Mouse (Mus musculus): ENCODE data around the gene Dlx4. TPM values are rescaled to one million over a fixed set of nuclear protein-coding genes. Genes with fewer than 3 reads are reported as not detected.

Gene Dlx4
- polyA plus RNA-seq (2014; fragmentation: Nextera tagmentation; extraction: Ambion mirVana), result 0.13 TPM in 1 of 2 replicates, not detected in the other

- ATAC-seq (ENCODE audit: low FRiP score), result no peak
- H3K27ac ChIP-seq (ENCODE audit: low read depth, low read length), result no peak within 1 kb of the TSS
- H3K4me3 ChIP-seq (ENCODE audit: low read depth, low read length), result peak within 1 kb of the TSS; percentile 32
- H3K36me3 ChIP-seq (ENCODE audit: control insufficient read depth, insufficient read depth, low read length), result no peaks in the 10 kb centered on the region
- peaks cover 4% of the 10 kb centered on the region for H3K4me1 ChIP-seq (replicated peaks; ENCODE audit: control insufficient read depth, insufficient read depth, low read length)
- 0 out of 2 replicates have a peak within 1 kb of the TSS, but pooled peaks have one; percentile 19 for H3K9ac ChIP-seq (ENCODE audit: low read depth, low read length)
- DNase-seq (ENCODE audit: low spot score), result peak; percentile 59
- peaks cover 92% of the 10 kb centered on the region for H3K27me3 ChIP-seq (ENCODE audit: control insufficient read depth, insufficient read depth, low read length)
- H3K9me3 ChIP-seq (ENCODE audit: control insufficient read depth, low read length), result no peaks in the 10 kb centered on the region
- peak within 1 kb of the TSS; percentile 51 for H3K4me2 ChIP-seq (replicated peaks; ENCODE audit: low read depth, low read length)
- WGBS, result under 1% methylated on average over 48 of the region's 48 CpGs
Measured at GRCm38 (mm10) chr11:95145851-95146403, at the start of gene Dlx4. Gene Dlx4 (minus strand): TSS chr11:95146263.

GRCm38 (mm10) chr11:95189863-95190262 lies 43.8 kb upstream of the Dlx4 start:
- 0 out of 2 replicates have a peak, but pooled peaks cover 2% of the 10 kb centered on the region for H3K27me3 ChIP-seq (ENCODE audit: control insufficient read depth, insufficient read depth, low read length)
- WGBS, result 61% methylated on average over 11 of the region's 11 CpGs
- H3K9ac ChIP-seq (ENCODE audit: low read depth, low read length), result no peak overlapping the region
- no peaks in the 10 kb centered on the region for H3K9me3 ChIP-seq (ENCODE audit: control insufficient read depth, low read length)
- ATAC-seq (ENCODE audit: low FRiP score) (no peak), DNase-seq (ENCODE audit: low spot score) (no peak)
- H3K4me1 ChIP-seq (replicated peaks; ENCODE audit: control insufficient read depth, insufficient read depth, low read length), result no peaks in the 10 kb centered on the region; the same call in none of the 2 replicates
- H3K27ac ChIP-seq (ENCODE audit: low read depth, low read length), result no peak overlapping the region
- H3K4me3 ChIP-seq (ENCODE audit: low read depth, low read length), result no peak overlapping the region
- no peak overlapping the region for H3K4me2 ChIP-seq (replicated peaks; ENCODE audit: low read depth, low read length)
- H3K36me3 ChIP-seq (ENCODE audit: control insufficient read depth, insufficient read depth, low read length), result no peaks in the 10 kb centered on the region

- H3K27me3 ChIP-seq (ENCODE audit: control insufficient read depth, insufficient read depth, low read length), result no peaks in the 10 kb centered on the region
- WGBS, result 86% methylated on average over 7 of the region's 7 CpGs
- ATAC-seq (ENCODE audit: low FRiP score) (no peak), DNase-seq (ENCODE audit: low spot score) (no peak)
- H3K4me1 ChIP-seq (replicated peaks; ENCODE audit: control insufficient read depth, insufficient read depth, low read length), result peaks cover 4% of the 10 kb centered on the region
- H3K4me2 ChIP-seq (replicated peaks; ENCODE audit: low read depth, low read length), result no peak overlapping the region
- no peaks in the 10 kb centered on the region for H3K36me3 ChIP-seq (ENCODE audit: control insufficient read depth, insufficient read depth, low read length)
- no peak overlapping the region for H3K27ac ChIP-seq (ENCODE audit: low read depth, low read length)
- H3K9ac ChIP-seq (ENCODE audit: low read depth, low read length), result no peak overlapping the region
- no peaks in the 10 kb centered on the region for H3K9me3 ChIP-seq (ENCODE audit: control insufficient read depth, low read length)
- no peak overlapping the region for H3K4me3 ChIP-seq (ENCODE audit: low read depth, low read length)
Measured at GRCm38 (mm10) chr11:95186826-95187225, 40.8 kb upstream of the Dlx4 start.

- H3K27me3 ChIP-seq (ENCODE audit: control insufficient read depth, insufficient read depth, low read length), result no peaks in the 10 kb centered on the region
- WGBS, result 23% methylated on average over 11 of the region's 11 CpGs
- no peak overlapping the region for H3K4me2 ChIP-seq (replicated peaks; ENCODE audit: low read depth, low read length)
- H3K27ac ChIP-seq (ENCODE audit: low read depth, low read length), result no peak overlapping the region
- H3K9me3 ChIP-seq (ENCODE audit: control insufficient read depth, low read length), result no peaks in the 10 kb centered on the region
- H3K4me3 ChIP-seq (ENCODE audit: low read depth, low read length), result no peak overlapping the region
- no peaks in the 10 kb centered on the region for H3K36me3 ChIP-seq (ENCODE audit: control insufficient read depth, insufficient read depth, low read length)
- no peak overlapping the region for H3K9ac ChIP-seq (ENCODE audit: low read depth, low read length)
- DNase-seq (ENCODE audit: low spot score) (peak; percentile 47), ATAC-seq (ENCODE audit: low FRiP score) (peak; percentile 76)
- peaks cover 4% of the 10 kb centered on the region for H3K4me1 ChIP-seq (replicated peaks; ENCODE audit: control insufficient read depth, insufficient read depth, low read length)
Measured at GRCm38 (mm10) chr11:95185700-95186099, 39.6 kb upstream of the Dlx4 start.

- H3K4me2 ChIP-seq (replicated peaks; ENCODE audit: low read depth, low read length), result no peak overlapping the region
- H3K4me1 ChIP-seq (replicated peaks; ENCODE audit: control insufficient read depth, insufficient read depth, low read length), result peaks cover 4% of the 10 kb centered on the region
- no peaks in the 10 kb centered on the region for H3K9me3 ChIP-seq (ENCODE audit: control insufficient read depth, low read length)
- ATAC-seq (ENCODE audit: low FRiP score), result no peak
- H3K36me3 ChIP-seq (ENCODE audit: control insufficient read depth, insufficient read depth, low read length), result no peaks in the 10 kb centered on the region
- H3K9ac ChIP-seq (ENCODE audit: low read depth, low read length), result no peak overlapping the region
- H3K27me3 ChIP-seq (ENCODE audit: control insufficient read depth, insufficient read depth, low read length), result no peaks in the 10 kb centered on the region
- no peak overlapping the region for H3K4me3 ChIP-seq (ENCODE audit: low read depth, low read length)
- WGBS, result 34% methylated on average over 5 of the region's 5 CpGs
- H3K27ac ChIP-seq (ENCODE audit: low read depth, low read length), result no peak overlapping the region
- DNase-seq (ENCODE audit: low spot score), result peak; percentile 10
Measured at GRCm38 (mm10) chr11:95184561-95184960, 38.5 kb upstream of the Dlx4 start.

GRCm38 (mm10) chr11:95179311-95179710 lies 33.2 kb upstream of the Dlx4 start:
- 61% methylated on average over 12 of the region's 12 CpGs for WGBS
- Histone ChIP-seq H3K27ac (ENCODE audit: low read depth, low read length) (no peak overlapping the region), H3K9ac (ENCODE audit: low read depth, low read length) (no peak overlapping the region)

GRCm38 (mm10) chr11:95165857-95166256 lies 19.8 kb upstream of the Dlx4 start:
- no peaks in the 10 kb centered on the region for H3K9me3 ChIP-seq (ENCODE audit: control insufficient read depth, low read length)
- H3K4me1 ChIP-seq (replicated peaks; ENCODE audit: control insufficient read depth, insufficient read depth, low read length), result no peaks in the 10 kb centered on the region
- no peaks in the 10 kb centered on the region for H3K36me3 ChIP-seq (ENCODE audit: control insufficient read depth, insufficient read depth, low read length)
- 81% methylated on average over 5 of the region's 5 CpGs for WGBS
- H3K27me3 ChIP-seq (ENCODE audit: control insufficient read depth, insufficient read depth, low read length), result no peaks in the 10 kb centered on the region
- H3K27ac ChIP-seq (ENCODE audit: low read depth, low read length), result no peak overlapping the region
- H3K4me2 ChIP-seq (replicated peaks; ENCODE audit: low read depth, low read length), result no peak overlapping the region
- DNase-seq (ENCODE audit: low spot score) (no peak), ATAC-seq (ENCODE audit: low FRiP score) (no peak)
- no peak overlapping the region for H3K9ac ChIP-seq (ENCODE audit: low read depth, low read length)
- H3K4me3 ChIP-seq (ENCODE audit: low read depth, low read length), result no peak overlapping the region

More at GRCm38 (mm10) chr11:95179311-95179710, 33.2 kb upstream of the Dlx4 start:
- DNase-seq (ENCODE audit: low spot score) (no peak), ATAC-seq (ENCODE audit: low FRiP score) (no peak)
- H3K4me2 ChIP-seq (replicated peaks; ENCODE audit: low read depth, low read length), result no peak overlapping the region
- H3K27me3 ChIP-seq (ENCODE audit: control insufficient read depth, insufficient read depth, low read length), result no peaks in the 10 kb centered on the region
- peaks cover under 1% of the 10 kb centered on the region; the same call in 1 of the 2 replicates for H3K4me1 ChIP-seq (replicated peaks; ENCODE audit: control insufficient read depth, insufficient read depth, low read length)
- no peaks in the 10 kb centered on the region for H3K9me3 ChIP-seq (ENCODE audit: control insufficient read depth, low read length)
- H3K36me3 ChIP-seq (ENCODE audit: control insufficient read depth, insufficient read depth, low read length), result no peaks in the 10 kb centered on the region
- H3K4me3 ChIP-seq (ENCODE audit: low read depth, low read length), result no peak overlapping the region

GRCm38 (mm10) chr11:95161708-95162107 lies 15.6 kb upstream of the Dlx4 start:
- Histone ChIP-seq H3K9ac (ENCODE audit: low read depth, low read length) (no peak overlapping the region), H3K9me3 (ENCODE audit: control insufficient read depth, low read length) (no peaks in the 10 kb centered on the region), H3K4me1 (replicated peaks; ENCODE audit: control insufficient read depth, insufficient read depth, low read length) (no peaks in the 10 kb centered on the region), H3K4me2 (replicated peaks; ENCODE audit: low read depth, low read length) (no peak overlapping the region), H3K36me3 (ENCODE audit: control insufficient read depth, insufficient read depth, low read length) (no peaks in the 10 kb centered on the region), H3K4me3 (ENCODE audit: low read depth, low read length) (no peak overlapping the region), H3K27ac (ENCODE audit: low read depth, low read length) (no peak overlapping the region), H3K27me3 (ENCODE audit: control insufficient read depth, insufficient read depth, low read length) (no peaks in the 10 kb centered on the region)
- 52% methylated on average over 4 of the region's 4 CpGs for whole genome bisulfite sequencing
- ATAC-seq (ENCODE audit: low FRiP score) (no peak), DNase-seq (ENCODE audit: low spot score) (no peak)

GRCm38 (mm10) chr11:95160693-95161092 lies 14.6 kb upstream of the Dlx4 start:
- ATAC-seq (ENCODE audit: low FRiP score) (no peak), DNase-seq (ENCODE audit: low spot score) (no peak)
- Histone ChIP-seq H3K36me3 (ENCODE audit: control insufficient read depth, insufficient read depth, low read length) (no peaks in the 10 kb centered on the region), H3K27ac (ENCODE audit: low read depth, low read length) (no peak overlapping the region), H3K9me3 (ENCODE audit: control insufficient read depth, low read length) (no peaks in the 10 kb centered on the region), H3K4me2 (replicated peaks; ENCODE audit: low read depth, low read length) (no peak overlapping the region), H3K27me3 (ENCODE audit: control insufficient read depth, insufficient read depth, low read length) (no peaks in the 10 kb centered on the region), H3K4me3 (ENCODE audit: low read depth, low read length) (no peak overlapping the region), H3K9ac (ENCODE audit: low read depth, low read length) (no peak overlapping the region), H3K4me1 (replicated peaks; ENCODE audit: control insufficient read depth, insufficient read depth, low read length) (no peaks in the 10 kb centered on the region)
- 50% methylated on average over 7 of the region's 7 CpGs for WGBS

All from hindbrain, embryonic 11.5 days (tissue).